Mouse (Mus musculus): ENCODE results near the gene Rasa2. TPM values are rescaled to one million over a fixed set of nuclear protein-coding genes. Genes with fewer than 3 reads are reported as not detected.
A peak's percentile ranks its signal among the peaks of the same experiment; 100 is the strongest.
"Not testable (repeated sequence)": the region's sequence is repeated elsewhere in the genome, so short reads cannot be mapped to it uniquely, and the experiment has no call there.

Rasa2 gene
- 9.7 and 11.9 TPM in 2 replicates for total RNA-seq (2021)
- long read RNA-seq, experiment 1, full-length matches to known transcripts = 2 of 4 reads
- long read RNA-seq, experiment 1, partial matches to known transcripts = 0 of 4 reads
- long read RNA-seq, experiment 1, other reads (novel, unspliced or antisense) = 2 of 4 reads
- long read RNA-seq, experiment 2, full-length matches to known transcripts = 3 of 4 reads
- long read RNA-seq, experiment 2, partial matches to known transcripts = 1 of 4 reads
- long read RNA-seq, experiment 2, other reads (novel, unspliced or antisense) = 0 of 4 reads

DNA sequence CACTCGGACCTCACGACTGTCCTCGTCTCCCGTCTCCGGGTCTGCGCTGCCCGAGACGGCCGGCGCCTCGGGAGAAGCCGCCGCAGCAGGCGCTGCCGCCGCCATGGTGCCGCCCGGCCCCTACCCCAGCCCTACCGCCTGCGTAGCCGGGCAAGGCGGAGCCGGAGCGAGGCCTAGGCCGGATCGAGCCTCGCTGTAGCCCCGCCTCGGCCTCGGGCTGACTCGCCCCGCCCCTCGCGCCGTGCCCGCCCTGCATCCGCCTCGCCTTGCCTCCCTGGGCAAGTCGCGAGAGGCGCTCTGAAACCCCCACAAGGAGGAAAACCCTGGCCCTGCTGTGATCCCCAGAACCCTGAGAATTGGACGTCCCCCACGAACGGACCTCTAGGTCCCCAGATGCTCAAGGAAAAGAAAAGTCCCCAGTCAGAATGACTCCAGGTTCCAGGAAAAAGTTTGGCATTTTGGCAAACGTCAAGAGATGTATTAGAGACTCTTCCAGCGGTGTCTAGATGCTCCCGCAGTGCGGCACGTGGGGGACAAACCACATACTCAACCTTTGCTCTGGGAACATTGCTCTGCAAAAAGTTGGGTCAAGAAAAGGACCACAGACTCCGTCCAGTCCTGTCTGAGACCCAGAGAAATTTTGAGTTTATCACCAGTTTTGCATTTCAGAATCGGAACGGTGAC, at the start of gene Rasa2:
Rasa2 (minus strand) TSS at position 229 of the 684 bp plus-strand sequence.
- peak; percentile 96 for DNase-seq

DNA sequence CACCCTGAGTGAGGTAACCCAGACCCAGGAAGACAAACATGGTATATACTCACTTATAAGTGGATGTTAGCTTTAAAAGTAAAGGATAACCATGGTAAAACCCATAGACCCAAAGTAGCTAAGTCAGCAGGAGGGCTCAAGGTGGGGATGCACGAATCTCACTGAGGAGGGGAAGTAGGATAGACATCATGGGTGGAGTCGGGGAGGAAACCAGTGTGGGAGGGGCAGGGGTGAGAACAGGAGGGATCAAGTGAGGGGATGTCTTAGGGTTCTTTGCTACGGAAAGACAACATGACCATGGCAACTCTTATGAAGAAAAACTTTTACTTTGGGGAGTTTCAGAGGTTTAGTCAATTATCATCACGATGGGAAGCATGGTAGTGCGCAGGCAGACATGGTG, 47.2 kb upstream of the Rasa2 start:
- no peak for DNase-seq

DNA sequence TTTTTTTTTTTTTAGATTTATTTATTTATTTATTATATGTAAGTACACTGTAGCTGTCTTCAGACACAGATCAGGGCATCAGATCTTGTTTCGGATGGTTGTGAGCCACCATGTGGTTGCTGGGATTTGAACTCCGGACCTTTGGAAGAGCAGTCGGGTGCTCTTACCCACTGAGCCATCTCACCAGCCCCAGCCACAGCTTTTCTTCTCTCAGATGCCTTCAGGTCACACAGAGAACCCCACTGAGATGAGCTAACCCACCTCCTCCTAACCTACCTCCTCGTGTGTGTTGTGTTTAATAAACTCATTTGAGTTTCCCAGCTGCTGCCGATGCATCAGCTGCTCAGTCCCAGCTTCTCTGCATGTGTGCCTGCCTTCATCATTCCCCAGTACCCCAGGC, 46.3 kb upstream of the Rasa2 start:
- DNase-seq = not testable (repeated sequence)

DNA sequence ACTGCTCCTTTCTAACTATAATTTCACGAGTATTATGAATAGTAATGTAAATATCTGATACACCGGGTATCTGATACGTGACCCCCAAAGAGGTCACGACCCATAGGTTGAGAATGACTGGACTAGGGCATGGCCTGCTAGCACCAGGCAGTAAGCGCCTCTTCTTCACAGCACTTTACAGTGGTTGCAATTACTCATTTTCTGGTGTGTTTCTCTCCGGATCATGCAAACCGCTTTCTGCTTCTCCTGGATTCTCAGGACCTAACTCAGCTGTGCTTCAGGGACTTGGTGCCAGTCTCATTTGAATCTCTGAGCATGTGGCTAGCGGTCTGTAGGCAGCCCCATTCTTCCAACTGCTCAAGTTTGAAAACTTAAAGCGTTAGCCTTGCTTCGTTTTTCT, 45.3 kb upstream of the Rasa2 start:
- DNase-seq = no peak

DNA sequence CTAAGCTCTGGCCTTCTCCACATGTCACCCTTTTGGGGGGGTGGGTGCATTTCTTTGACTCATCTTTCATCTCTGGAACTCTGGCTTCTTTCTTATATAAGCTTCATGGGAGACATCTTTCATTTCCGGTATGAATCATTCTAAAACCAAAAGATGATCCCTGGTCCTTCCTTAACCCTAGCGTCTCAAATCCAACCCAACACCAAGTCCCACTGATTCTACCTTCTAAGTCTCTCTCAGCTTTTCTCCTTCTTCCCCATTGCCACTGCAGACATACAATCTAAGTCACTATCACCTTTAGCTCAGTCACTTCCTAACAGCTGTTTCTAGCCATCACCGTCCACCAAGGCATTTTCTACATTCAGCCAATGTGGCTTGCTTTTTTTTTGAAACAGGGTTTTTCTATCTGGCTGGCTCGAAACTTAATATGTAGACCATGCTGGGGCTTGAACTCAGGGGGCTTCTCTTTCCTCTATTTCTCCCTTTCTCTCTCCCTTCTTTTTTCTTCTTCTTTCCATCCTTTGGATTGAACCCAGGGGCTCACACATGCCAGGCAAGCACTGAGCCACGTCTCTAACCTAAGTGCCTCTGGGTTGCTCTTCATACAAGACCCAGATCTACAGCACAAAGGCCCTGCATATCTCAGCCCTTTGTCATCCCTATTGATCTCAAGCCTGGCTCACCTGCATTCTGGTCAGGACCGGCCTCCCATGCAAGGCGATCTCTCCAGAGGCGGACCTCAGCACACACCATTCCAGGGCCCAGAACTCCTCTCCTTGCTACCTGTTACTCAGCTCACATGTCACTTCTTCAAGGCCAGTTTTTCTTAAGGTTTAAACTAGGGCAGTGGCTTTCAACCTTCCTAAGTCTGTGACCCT, 44.6 kb upstream of the Rasa2 start:
- DNase-seq = no peak

DNA sequence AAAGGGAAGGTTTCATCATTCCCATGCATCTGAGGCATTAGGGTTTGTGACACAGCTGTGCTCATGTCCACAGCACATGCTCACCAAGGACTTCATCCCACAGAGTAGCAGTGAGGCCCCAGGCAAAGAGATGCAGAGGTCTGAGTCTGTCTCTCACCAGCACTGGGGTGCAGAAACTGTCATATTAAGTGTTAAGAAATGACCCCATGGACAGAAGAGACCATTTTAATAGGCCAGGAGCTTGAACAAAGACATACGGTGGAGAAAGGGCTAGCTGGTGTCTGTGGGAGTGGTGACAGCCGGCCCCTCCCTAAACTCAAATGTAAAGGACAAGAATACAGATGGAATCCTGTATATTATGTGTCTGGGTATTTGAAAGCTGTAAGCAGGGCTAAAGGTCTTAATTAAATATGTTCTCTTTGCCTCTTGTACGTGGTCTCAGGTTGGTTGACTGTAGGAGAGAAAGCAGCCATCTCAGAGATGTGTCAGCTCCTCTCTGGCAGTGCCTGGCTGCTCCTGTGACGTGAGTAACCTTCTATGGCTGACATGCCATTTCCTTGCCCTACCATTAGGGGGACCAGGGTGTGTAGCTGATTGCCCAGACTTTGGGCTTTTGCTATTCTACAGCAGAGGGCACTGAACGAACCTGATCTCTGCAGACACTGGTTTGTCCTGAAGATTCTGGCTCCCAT, 43.8 kb upstream of the Rasa2 start:
- peak; percentile 81 for DNase-seq

DNA sequence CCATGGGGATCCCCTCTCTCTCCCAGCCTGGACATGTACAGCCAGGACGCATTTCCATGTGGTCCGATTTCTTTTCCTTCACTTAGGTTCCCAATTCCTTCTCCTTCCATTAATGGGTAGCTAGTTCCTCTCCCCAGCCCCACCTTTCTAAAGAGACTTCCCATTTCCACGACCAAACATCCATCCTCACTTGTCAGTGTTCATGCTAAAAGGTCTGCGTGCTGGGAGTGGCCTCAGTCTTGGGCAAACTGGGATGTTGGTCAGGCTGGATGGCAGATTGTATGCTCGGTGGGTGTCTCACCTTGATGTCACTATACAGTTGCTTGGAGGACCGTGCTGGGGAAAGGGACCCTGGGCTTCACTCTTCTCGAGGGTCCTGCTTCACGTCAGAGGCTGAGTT, 42.9 kb upstream of the Rasa2 start:
- no peak for DNase-seq

DNA sequence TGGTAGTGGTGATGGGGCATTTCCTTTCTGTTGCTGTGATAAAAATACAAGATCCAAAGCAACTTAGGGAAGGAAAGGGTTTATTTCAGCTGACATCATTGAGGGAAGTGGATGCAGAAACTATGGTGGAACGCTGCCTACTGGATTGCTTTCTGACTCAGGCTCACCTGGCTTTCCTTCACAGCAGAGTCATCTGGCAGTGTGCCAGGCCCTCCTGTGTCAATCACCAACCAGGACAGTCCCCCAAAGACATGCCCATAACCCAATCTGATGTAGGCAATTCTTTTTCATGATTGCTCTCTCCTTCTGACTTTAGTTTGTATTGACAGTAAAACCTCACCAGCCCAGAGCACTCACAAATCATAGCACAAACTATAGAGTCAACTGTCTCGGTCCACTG, 41.0 kb upstream of the Rasa2 start:
- no peak for DNase-seq

DNA sequence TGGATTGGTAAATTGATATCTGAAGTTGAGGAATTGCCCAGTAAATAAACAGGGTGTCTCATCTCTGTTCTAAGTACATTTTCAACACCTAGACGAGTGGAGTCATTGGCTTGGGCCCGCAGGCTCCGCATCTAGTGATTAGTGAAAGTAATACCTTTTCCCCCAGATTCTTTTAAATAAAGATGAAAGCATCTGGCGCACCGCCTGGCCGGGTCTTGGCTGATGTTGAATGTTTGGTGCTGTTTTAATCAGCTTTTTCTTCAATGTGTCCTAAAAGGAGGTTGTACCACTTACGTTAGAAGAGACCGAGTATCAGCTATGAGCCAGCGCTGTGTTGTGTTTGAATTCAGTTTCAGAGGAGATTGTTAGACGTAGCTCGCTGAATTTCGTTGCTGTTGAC, 39.8 kb upstream of the Rasa2 start:
- DNase-seq = no peak

DNA sequence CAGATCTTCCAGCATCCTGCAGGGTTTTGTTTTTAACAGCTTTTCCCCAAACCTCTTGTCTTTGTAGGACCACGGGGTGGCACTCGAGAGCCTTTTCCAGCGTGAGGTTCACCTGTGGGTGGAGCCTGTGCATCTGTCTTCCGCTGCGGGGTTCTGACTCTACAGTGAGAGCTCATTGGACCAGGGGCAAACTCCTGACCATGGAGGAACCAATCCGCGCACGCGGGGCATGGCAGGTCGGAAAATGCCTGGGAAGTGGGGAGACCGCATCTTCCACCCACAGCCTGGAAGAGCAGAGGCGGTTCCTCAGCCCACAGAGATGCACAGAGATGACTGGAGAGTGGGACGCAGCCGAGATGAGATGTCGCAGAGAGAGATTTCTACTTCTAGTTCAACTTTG, 38.5 kb upstream of the Rasa2 start:
- peak; percentile 97 for DNase-seq

DNA sequence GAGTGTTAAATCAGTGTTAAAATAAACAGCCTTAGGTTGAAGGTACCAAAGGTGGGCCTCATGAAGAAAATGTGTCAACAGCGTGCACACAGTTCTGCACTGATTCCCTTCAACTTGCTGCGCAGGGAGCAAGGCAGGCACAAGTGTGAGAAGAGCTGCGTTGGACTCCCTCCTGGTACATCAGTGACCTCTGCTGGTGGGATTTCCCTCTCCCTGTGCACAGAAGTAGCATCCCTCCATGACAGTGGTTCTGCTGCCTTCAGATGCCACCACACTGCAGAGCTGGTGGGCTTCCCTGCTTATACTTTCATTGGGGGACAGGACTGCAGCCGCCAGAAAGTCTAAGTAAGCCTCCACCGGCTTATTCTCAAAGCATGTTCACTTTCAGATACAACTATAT, 37.2 kb upstream of the Rasa2 start:
- DNase-seq = peak; percentile 89

DNA sequence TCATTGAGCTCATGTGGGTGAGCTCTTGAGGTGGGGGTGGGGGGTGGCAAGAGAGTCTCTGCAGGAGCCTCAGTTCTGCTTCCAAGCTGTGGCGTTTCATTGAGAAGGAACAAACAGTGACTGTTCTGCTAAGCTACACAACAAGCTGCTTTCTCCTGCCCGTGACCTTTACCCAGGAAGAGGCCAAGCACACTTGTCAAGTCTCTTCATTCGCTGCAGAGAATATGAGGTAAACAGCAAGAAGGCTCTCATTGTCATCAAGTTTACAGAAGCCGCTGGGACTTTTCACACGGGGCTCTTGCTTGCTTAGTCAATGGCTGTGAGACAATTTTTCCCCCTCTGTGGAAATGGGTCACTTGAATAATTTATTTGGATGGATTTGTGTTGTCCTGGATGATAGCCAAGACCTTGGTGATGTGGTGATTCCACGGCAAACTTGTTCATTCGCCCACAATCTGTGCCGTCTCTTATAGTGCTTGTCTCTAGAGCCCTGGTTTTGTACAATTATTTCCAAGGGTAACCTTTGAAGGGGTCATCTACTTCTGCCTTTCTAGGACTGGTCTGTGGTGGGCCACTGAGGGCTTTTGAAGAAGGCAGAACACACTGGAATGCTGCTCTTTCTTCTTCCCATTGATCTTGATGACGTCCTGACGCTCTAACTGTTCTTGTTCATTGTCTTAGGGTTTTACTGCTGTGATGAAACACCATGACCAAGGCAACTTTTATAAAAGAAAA, 29.3 kb upstream of the Rasa2 start:
- DNase-seq = peak; percentile 58

DNA sequence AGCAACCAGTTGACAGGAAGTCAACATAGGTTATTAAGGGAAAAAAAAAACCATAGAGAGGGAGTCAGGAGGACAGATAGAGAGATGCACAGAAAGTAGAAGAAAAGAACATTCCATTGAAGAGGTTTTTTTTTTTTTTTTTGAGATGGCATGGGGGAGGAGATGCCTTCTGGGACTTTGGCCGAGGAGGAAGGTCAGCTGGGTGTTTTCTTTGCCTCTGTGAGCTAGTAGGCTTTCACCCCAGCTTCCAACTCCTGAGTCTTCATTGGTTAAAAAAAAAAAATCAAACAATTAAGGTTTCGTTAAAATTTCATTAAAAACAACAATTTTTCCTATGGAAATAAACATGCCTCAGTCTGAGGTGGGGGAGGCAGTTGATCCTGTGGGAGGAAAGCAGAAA, 28.4 kb upstream of the Rasa2 start:
- DNase-seq = no peak

DNA sequence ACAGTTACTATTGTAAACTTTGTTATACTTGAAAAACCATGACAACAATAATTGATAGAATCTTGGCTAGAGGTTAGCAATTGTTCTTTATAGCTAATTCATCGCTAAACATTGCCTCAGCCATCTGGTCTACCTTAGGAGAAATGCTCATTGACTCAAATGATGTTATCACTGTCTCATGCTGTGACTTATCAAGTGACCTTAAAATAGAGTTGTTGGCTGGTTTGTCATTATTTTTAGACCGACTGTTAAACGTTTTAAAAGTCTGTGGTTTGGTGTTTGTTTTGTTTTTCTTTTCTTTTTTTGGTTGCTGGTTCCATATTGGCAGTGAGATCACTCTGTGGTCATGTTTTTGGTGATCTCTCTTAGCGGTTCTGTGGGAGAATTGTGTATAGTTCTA, 22.1 kb upstream of the Rasa2 start:
- DNase-seq = no peak

DNA sequence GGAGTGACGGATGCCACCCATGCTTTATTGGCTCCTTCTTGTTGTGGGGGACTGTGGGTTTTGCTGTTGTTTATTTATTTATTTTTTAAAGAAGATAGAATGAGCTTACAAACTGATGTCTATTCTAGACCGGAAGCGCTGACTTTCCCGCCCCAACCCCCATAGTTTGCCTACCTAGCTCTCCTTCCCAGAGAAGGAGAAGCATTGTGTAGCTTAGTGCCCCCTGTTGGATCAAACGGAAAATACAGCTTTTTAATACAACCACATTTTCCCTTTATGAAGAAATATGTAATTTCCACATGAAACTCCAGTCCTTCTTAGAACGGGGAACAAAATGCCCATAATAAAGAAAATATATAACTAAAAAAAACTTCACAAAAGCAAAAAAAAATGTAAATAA, 21.3 kb upstream of the Rasa2 start:
- DNase-seq = no peak

DNA sequence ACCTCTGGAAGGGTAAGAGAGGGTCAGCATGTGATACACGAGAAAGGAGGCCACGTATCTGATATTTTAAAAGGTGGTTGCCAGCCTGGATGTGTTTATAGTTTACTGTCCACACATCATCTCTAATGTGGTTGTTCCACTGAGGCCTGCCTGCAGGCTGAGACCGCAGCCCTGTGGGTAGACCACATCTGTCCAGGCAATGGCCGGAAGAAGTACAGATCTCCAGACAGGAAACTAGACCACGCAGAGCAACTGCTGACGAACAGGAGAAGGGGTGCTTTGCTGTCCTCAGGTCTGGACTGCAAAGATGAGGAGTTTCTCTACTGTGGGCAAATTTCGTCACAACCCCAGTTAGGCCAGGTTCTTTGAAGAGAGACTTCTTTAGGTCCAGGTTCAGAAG, 19.4 kb upstream of the Rasa2 start:
- no peak for DNase-seq

DNA sequence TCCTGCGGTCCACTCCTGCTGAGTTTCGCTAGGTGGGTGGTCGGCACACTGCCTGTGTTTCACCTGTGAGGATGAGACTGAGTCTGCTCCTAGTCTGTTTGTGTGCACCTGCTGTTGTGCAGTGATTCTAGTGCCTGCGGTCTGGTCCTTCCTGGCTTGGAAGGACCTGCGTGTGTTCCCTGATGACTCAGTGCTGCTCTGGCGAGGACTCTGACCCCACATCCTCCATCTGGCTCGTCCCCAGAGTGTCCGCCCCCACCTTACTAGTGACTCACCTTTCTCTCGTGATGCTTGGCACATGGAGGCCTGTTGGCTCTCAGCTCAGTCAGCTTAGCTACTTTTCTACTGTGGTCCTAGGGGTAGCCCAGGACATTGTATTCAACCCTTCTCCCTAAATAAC, 18.5 kb upstream of the Rasa2 start:
- peak; percentile 78 for DNase-seq

DNA sequence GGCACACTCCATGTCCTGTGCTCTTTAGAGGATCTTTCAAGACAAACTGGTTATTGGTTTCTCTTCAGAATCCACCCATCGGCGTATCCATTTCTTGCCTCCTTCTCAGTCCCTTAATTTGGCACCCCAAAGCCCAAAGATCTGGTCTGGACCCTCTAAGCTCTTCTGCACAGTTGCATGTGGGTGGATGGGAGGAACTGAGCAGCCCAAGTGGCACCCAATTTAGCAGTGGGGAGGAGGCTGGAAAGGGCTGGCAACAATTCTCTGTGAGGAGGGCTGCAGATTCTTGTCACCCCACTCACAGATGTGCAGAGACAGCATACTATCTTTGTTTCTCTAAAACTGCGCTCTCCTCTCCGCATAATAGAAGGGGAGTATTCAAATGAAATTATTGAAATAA, 17.9 kb upstream of the Rasa2 start:
- no peak for DNase-seq

DNA sequence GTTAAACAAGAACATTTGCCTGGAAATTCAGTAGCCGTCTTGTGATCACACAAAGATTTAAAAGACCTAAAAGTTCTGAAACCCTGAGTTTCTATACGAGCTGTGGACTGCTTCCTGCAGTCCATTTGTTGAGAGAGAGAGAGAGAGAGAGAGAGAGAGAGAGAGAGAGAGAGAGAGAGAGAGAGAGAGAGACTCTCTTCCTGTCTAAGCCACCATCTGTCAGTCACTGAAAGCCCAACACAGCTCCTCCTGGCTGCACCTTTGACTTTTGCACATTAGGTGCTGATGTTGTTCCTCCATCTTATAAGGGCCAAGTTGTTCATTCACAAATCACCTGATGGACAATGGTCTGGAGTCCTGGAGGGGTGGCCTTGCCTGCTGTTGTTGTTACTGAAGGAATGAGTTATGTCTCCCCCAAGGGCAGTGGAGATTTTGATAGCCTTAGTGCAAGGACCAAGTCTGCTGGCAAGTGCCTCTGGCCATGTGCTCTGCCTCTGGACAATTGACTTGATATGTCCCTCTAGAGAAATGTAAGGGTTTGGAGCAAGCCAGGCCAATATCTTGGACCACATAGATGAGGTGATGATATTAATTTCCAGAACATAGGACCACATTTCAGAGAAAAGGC, 15.4 kb upstream of the Rasa2 start:
- DNase-seq = no peak

DNA sequence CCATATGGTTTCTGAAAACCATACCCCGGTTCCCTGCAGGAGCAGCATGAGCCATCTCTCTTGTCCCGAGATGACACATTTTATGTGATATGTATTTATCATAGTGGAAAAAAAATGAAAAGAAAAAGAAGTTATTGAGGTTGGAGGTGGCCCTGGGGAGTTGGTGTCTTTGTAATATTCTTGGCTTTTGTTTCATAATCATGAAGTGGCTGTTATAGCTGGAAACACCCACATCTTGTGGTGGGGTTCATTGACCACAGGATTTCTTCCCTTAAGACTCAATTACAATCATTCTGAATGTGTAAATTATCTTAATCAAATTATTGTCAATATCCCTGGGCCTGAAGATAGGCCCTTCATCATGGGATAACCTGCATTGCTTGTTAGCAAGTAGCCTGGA, 13.4 kb upstream of the Rasa2 start:
- no peak for DNase-seq

DNA sequence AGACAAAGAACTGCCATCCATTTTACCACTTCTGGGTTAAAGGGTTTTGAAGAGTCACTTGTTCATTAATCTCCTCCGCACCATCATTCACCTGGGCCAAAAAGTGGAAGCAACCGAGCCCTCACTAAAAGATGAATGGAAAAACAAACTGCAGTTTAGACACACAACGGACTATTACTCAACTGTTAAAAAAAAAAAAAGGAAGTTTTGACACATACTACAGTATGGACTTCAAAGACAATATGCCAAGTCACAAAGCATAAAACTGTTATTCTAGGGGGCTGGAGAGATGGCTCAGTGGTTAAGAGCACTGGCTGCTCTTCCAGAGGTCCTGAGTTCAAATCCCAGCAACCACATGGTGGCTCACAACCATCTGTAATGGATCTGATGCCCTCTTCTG, 12.6 kb upstream of the Rasa2 start:
- DNase-seq = not testable (repeated sequence)

All from adrenal gland, postnatal 14 days (tissue).